Mouse (Mus musculus) brain, embryonic 18.5 days (tissue): ENCODE results near the gene Jade3.

Experiments used
- DNase-seq: peaks from one replicate; pipeline ENCODE4 v3.0.0-alpha.2; 2012; ENCODE audit warnings: low read depth, low spot score

The Jade3 gene

GRCm38 (mm10) chrX:20548011-20548879 lies 122.8 kb downstream of the Jade3 start:
- DNase-seq, result no peak

DNA sequence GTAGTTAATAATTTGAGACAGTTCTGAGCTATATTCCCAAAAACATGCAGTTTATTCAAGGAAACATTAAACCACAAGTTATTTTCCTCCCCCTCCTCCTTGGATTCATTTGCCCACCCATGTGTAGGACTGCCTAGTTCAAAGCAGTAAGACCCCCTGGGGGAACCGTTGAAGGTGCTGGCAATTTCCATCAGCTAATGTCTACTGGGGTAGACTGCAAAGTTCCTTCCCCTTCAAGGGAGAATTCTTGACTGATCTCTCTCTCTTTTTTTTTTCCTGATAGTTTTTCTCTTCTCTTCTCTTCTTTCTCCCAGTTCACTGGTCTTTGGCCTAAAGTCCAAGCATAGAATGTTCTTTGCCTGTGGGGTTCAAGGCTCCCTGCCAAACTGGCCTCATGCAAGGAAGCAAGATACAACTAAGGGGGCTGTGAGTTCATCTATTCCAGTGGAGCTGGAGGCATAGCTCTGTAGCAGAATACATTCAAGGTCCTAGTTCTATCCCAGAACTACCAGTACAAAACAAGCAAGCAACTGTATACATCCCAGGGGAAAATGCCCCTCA lies 123.5 kb downstream of the Jade3 start:
- DNase-seq, result no peak

DNA sequence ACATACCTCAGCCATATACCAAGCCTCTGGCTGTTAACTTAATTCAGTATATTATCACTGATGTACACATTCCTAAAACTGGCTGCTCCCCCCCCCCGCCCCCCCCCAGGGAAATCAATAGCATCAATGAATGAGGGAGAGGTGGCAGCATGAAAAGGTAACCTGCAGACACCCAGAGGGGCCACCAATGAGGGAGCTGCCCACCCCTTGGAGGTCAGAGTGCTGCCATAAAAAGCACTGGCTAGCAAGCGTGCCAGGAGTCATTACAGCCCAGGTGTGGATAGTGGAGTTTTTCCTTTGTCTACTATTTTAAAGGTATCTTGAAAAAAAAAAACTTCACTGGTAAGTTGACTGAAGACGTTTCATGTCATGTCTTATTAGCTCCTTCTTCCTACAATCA lies 124.0 kb downstream of the Jade3 start, which contains the start of gene Rgn:
Gene Rgn, plus strand, starts transcription at position 256 of the 400 bp plus-strand sequence.
- no peak for DNase-seq

- no peak for DNase-seq
Measured at GRCm38 (mm10) chrX:20552199-20552598, 126.7 kb downstream of the Jade3 start.

GRCm38 (mm10) chrX:20561846-20562245 lies 136.4 kb downstream of the Jade3 start:
- DNase-seq, result no peak

DNA sequence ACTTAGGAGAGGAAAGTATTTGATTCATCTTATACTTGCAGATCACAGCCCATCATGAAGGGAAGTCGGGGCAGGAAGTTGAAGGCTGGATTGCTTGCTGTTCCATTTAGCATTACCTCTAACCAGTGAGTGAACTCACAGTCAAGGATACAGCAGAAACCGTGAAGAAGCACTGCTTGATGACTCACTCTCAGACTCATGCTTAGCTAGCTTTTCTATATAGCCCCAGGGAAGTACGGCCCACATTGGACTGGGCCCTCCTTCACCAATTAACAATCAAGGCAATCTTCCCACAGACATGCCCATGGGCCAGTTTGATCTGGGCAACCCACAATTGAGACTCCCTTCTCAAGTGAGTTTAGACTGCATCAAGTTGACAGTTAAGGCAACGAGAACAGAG lies 138.5 kb downstream of the Jade3 start:
- no peak for DNase-seq
